Mouse (Mus musculus) thymus, postnatal 0 days (tissue): Measurements from ENCODE around the gene Olfr437. TPM values are rescaled to one million over a fixed set of nuclear protein-coding genes. Genes with fewer than 3 reads are reported as not detected.
"Not testable (repeated sequence)": the region's sequence is repeated elsewhere in the genome, so short reads cannot be mapped to it uniquely, and the experiment has no call there.

Source experiments
- DNase-seq: peaks from one replicate; pipeline ENCODE4 v3.0.0-alpha.2; 2015; ENCODE audit warnings: low spot score
- polyA plus RNA-seq: library from polyadenylated mRNA; unstranded; fragments of >200 nt; fragmentation: Nextera tagmentation; extraction: Ambion mirVana; gene quantifications from 2 replicates; pipeline ENCODE4 v1.2.1, GENCODE M21; 2015

The Olfr437 gene
- not detected in 2 replicates for polyA plus RNA-seq

DNA sequence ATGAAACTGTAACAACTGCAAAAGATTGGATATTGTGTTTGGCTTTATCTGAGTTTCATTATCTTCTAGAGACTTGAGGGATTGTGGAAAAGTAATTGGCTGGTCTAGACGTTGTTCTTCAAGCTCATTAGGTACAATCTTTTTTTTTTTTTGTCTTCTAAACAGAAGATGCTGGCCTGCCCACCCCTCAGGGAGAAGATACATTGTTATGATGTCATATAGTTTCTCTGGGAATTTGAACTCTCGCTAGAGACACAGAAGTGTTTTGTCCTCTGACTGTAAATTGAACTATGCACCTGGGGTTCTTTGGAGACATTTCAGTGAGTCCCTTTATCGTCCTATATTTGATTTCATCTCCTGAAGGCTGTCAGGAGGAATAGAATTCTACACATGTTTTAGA lies at the start of gene Olfr437:
TSS of gene Olfr437 (plus strand) at position 301 of the 400 bp plus-strand sequence.
- DNase-seq: no peak

DNA sequence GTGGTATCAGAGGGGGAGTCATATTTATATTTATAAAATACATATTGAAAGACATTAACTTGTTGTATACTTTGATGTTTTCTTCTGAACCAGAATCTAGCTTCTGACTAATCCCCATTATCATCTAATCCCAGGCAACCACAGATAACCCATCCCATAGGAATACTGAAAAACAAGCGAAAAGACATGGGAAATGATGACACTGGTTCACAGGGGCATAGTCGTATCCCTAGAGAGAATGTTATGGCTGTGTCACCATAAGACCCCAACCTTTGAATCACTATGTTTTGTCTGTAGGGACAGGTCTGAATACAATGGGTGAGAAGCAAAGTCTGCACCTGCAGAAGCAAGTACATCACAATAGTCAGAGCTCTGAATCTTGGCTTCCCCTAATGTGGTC lies 16.8 kb upstream of the Olfr437 start, which contains the start of gene Olfr237-ps1:
TSS of gene Olfr237-ps1 (plus strand) at position 301 of the 400 bp plus-strand sequence.
- DNase-seq: not testable (repeated sequence)

DNA sequence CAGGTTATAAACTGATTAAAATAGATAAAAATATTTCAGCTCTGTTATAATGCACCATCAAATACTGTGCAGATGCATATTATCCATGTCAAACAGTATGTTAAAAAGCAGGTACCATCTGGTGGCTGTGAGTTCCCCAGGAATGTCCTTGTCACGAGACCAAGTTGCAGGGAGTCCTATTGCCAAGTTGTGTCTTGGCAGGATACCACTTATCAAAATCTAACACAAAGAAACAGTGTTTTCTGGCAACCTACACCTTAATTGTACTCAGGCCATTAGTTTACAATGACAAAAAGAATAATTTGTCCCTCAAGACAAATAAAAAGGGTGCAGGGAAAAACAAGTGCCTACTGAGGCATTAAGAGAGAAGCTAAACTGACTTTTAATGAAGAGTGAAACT lies 3.6 kb upstream of the Olfr437 start:
- no peak for DNase-seq

DNA sequence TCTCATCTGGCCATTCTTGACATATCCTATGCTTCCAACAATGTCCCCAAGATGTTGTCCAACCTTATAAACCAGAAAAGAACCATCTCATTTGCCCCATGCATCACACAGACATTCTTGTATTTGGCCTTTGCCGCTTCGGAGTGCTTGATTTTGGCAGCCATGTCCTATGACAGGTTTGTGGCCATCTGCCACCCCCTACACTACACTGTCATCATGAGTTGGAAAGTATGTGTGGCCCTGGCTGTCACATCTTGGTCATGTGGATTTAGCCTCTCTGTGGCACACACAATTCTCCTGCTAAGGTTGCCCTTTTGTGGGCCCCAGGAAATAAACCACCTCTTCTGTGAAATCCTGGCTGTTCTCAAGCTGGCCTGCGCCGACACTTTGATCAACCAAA lies 4.2 kb downstream of the Olfr437 start:
- DNase-seq: no peak

DNA sequence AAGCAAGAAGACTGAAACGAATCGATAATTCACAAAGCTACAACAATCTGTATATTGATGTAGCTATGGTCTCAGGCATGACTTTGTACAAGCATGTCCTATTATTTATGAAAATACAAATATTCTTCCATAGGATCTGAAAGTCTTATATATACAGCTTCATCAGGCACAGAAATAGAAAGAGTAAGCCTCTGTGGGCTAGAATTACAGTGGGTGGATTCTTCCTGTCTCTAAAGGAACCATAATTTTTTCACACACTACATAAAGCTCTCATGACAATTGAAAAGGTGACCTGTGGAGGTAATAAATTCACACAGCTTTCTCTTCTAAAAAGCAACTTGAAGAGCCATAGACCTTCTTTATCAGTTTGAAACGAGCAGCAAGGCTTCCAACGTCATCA lies 8.8 kb downstream of the Olfr437 start, which contains the start of gene Olfr13:
TSS of gene Olfr13 (plus strand) at position 301 of the 400 bp plus-strand sequence.
- no peak for DNase-seq

DNA sequence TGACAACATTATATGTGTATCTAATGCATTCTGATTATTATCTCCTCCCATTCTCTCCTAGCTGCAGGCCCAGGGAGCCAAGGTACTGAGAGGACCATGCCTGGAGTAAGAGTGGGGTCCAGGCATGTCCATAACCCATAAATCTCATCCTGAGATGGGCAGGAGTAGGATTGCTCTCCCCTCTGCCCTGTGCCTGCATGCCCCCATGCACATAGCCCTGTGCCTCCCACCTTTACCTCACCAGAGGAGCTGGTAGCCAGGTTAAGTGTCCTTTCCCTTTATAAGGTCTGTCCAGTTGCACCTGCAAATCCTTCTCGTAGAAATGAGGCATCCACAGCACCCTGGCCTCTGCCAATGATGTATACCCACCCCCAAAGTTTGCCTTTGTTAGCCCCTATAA lies 15.0 kb downstream of the Olfr437 start:
- no peak for DNase-seq

DNA sequence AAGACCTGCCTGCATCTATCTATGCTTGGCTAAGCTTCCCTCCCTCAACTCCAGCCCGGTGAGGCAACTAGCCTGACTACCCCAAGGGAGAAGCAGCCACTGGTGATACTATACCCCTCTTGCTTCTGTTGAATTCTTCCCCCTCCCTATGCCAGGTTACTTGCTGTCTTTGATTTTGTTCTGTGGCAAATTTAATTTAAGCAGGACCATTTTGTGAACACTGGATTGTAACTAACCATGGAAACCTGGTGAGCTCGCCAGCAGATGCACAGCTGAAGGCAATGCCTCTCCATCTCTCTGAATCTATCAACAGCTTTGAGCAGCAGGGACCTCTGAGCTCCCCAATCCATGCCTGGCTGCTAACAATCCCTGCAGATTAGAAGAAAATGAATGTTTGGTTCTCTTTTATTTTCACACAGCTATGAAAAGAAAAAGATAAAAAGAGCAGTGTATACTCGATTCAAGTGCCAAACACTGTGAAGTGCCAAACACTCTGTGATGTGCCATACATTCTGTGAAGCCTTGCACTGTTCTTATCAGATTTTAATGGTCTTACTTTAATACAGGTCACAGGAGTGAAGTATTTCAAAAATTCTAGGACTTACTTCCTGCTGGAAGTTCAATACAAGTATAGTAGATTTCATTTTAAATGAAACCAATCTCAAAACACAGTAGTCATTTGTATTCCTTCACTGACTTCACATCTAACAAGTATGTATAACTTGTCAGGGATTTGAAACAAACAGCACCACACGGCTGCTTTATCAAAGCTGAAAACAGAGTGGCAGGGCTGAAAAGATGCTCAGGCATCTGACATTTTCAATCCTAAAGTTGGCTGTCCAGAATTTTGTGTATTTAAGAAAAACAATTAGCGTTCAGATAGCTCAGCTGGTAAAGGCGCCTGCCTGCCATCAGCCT lies 15.8 kb downstream of the Olfr437 start:
- no peak for DNase-seq

DNA sequence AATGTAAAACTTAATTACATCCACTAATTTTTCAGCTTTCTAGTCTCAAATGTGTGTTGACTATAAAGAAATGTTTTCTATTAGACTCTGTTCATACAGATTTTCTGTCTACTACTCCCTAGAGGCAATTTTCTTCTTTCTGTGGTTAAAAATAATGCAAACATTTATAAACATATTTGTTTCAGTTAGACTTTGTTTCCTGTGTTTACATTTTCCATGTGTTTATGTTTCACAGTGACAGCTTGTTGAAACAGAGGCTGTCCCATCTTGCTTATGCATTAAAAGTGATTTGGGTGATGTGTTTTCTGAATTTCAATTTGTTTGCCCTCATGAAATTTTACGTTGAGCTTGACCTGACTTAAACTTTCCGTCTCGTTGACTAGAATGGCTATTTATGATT lies 27.9 kb downstream of the Olfr437 start:
- no peak for DNase-seq

DNA sequence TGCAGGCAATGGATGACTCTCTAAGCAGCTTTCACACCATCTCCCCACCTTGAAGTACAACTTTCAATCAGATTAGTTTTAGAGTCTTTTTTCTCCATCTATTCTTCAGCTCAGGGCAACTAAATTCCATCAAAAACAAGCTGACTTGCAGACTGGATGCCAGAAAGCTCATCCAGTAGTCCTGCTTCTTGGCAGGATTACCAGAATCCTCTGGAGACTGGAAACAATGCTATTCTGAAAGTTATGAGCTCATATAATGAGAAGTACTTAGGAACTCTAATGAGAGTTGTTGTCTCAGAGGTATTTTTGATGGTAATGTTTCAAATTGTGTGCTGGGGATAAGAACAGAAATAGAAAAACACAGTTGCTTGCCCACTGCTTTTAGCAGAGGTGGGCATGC lies 33.7 kb downstream of the Olfr437 start, which contains the start of gene Olfr435:
TSS of gene Olfr435 (plus strand) at position 366 of the 400 bp plus-strand sequence.
- DNase-seq: no peak

DNA sequence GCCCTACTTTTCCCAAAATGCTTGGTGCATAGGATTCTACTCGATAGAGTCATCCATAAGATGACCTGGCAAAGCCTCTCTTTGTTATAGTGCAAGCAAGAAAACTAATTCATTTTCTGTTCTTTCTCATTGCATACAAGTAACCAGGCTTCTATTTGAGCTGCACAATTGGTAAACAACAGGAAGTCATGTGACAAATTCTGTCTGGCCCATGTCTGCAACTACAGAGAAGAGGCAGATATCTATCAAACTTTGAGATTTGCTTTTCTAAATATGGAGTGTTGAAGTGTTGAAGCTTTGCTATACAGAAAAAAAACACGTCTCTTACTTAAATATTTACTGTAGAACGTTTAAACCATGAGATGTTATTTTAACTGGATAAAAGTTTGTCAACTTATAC lies 35.0 kb downstream of the Olfr437 start:
- DNase-seq: no peak

DNA sequence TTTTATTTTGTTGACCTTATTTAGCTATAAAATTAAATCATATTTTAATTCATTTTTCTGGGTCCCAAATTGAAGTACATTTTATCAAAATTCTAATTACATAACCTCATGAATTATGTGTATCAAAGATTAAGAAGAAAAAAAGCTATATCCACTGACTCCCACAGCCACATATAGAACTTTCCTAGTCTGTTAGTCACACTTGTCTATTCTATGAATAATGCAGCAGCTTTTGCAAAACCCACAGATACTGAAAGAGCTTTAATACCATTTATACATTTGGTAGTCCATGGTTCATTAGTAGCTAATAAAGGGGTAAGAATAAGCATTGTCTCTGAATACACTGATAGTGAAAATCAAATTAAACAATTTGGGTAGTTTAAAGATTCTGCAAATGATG lies 39.7 kb downstream of the Olfr437 start:
- DNase-seq: no peak

DNA sequence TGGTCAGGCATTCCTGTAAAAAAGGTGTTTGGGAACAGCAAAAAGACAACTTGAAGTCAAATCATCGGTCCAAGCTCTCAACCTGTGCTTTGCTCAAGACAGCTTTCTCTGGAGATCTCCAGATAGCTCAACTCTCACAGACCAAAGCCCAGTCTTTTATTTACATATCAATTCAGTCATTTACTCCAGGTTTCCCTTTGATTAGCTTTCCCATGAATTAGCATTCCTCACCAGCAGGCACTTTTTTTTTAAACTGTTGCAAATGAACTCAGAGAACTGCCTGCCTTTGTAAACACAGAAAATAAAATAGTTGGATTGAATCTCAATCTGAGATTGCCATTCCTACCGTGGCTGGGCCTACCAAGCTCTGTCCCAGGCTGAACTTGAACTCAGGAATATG lies 42.3 kb downstream of the Olfr437 start:
- DNase-seq: no peak

DNA sequence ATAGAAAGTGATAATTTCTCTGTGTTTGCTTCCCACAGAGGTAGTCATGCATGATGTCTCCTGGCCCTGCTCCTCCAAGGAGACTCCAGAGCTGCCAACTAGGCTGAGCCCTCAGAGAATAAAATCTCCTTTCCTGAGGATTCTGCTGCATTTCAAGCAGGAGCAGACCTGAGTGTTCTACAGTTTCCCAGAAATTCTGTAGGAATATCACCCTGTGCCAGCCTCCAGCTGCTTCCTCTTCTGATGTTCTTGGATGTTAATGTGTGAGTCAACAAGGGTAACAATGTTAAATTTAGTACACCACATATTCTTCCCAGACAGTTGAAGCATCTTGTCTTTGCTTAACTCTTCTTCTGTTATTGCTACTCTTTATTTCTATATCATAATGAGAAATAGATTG lies 49.8 kb downstream of the Olfr437 start, which contains the start of gene Olfr434:
TSS of gene Olfr434 (plus strand) at position 149 of the 400 bp plus-strand sequence.
- not testable (repeated sequence) for DNase-seq

Other genes with a start within 250 kb of the Olfr437 start
- gene Olfr446, start 241.9 kb upstream of the Olfr437 start, polyA plus RNA-seq: not detected in 2 replicates
- not detected in 2 replicates for gene Olfr444, start 214.2 kb upstream of the Olfr437 start, polyA plus RNA-seq
- gene Olfr441, start 56.9 kb upstream of the Olfr437 start, polyA plus RNA-seq: not detected in 2 replicates
- not detected in 2 replicates for gene Olfr237-ps1, start 16.7 kb upstream of the Olfr437 start, polyA plus RNA-seq
- not detected in 2 replicates for gene Olfr13, start 8.9 kb downstream of the Olfr437 start, polyA plus RNA-seq
- not detected in 2 replicates for gene Olfr435, start 33.9 kb downstream of the Olfr437 start, polyA plus RNA-seq
- gene Olfr434, start 49.7 kb downstream of the Olfr437 start, polyA plus RNA-seq: not detected in 2 replicates
- gene Olfr47, start 68.2 kb downstream of the Olfr437 start, polyA plus RNA-seq: 0.08 TPM in 1 of 2 replicates, not detected in the other
- 4.1 and 4.3 TPM in 2 replicates for gene Arhgef5, start 102.3 kb downstream of the Olfr437 start, polyA plus RNA-seq
- 0.07 and 0.15 TPM in 2 replicates for gene Nobox, start 146.3 kb downstream of the Olfr437 start, polyA plus RNA-seq